Mouse (Mus musculus): ENCODE results near the gene Nop53. TPM values are rescaled to one million over a fixed set of nuclear protein-coding genes. Genes with fewer than 3 reads are reported as not detected.

Nop53 gene
- total RNA-seq (2021) = 100 to 1,000 TPM in 1 of 2 experiments, 10 to 100 TPM in 1; 86.8 to 101 TPM
- long read RNA-seq, experiment 1, transcript Nop53-201 (13 exons, 3,176 nt) = major isoform, 54 of 63 reads
- long read RNA-seq, experiment 1, partial matches to known transcripts = 6 of 63 reads
- long read RNA-seq, experiment 1, other reads (novel, unspliced or antisense) = 3 of 63 reads
- long read RNA-seq, experiment 2, transcript Nop53-201 (13 exons, 3,176 nt) = major isoform, 73 of 83 reads
- long read RNA-seq, experiment 2, partial matches to known transcripts = 7 of 83 reads
- long read RNA-seq, experiment 2, other reads (novel, unspliced or antisense) = 3 of 83 reads

GRCm38 (mm10) chr7:15945721-15946536 lies at the start of gene Nop53:
Gene Nop53, minus strand, starts transcription at chr7:15946074.
- peak; percentile 89 for DNase-seq

GRCm38 (mm10) chr7:15993789-15994188 lies 47.9 kb upstream of the Nop53 start:
- DNase-seq = no peak

GRCm38 (mm10) chr7:15993152-15993551 lies 47.3 kb upstream of the Nop53 start:
- DNase-seq = no peak

- DNase-seq = no peak
These were observed 45.9 kb upstream of the Nop53 start for GRCm38 (mm10) chr7:15991764-15992163.

- no peak for DNase-seq
These were observed 41.9 kb upstream of the Nop53 start for GRCm38 (mm10) chr7:15987661-15988356.

GRCm38 (mm10) chr7:15982729-15983407 lies 37.0 kb upstream of the Nop53 start:
- DNase-seq = no peak

- DNase-seq = no peak
These were observed 35.7 kb upstream of the Nop53 start for GRCm38 (mm10) chr7:15981538-15981937.

- no peak for DNase-seq
These were observed 34.4 kb upstream of the Nop53 start for GRCm38 (mm10) chr7:15980246-15980645.

GRCm38 (mm10) chr7:15975904-15976303 lies 30.0 kb upstream of the Nop53 start:
- DNase-seq = no peak

GRCm38 (mm10) chr7:15975451-15975850 lies 29.6 kb upstream of the Nop53 start:
- DNase-seq = no peak

GRCm38 (mm10) chr7:15974712-15975111 lies 28.8 kb upstream of the Nop53 start:
- no peak for DNase-seq

GRCm38 (mm10) chr7:15972247-15972646 lies 26.4 kb upstream of the Nop53 start:
- no peak for DNase-seq

- DNase-seq = no peak
These were observed 23.8 kb upstream of the Nop53 start for GRCm38 (mm10) chr7:15969674-15970073.

GRCm38 (mm10) chr7:15968322-15968721 lies 22.4 kb upstream of the Nop53 start:
- no peak for DNase-seq

GRCm38 (mm10) chr7:15967312-15967711 lies 21.4 kb upstream of the Nop53 start, which contains the start of gene Ehd2:
Gene Ehd2, minus strand, starts transcription at chr7:15967567.
- peak; percentile 87 for DNase-seq

- no peak for DNase-seq
These were observed 20.6 kb upstream of the Nop53 start for GRCm38 (mm10) chr7:15966489-15966888.

- no peak for DNase-seq
These were observed 18.2 kb upstream of the Nop53 start for GRCm38 (mm10) chr7:15963798-15964652.

GRCm38 (mm10) chr7:15962311-15963288 lies 16.7 kb upstream of the Nop53 start:
- DNase-seq = peak; percentile 92

- DNase-seq = no peak
These were observed 15.9 kb upstream of the Nop53 start for GRCm38 (mm10) chr7:15961798-15962197.

GRCm38 (mm10) chr7:15961239-15961638 lies 15.4 kb upstream of the Nop53 start:
- DNase-seq = no peak

Measured in gastrocnemius, postnatal 25 days (tissue).